Mouse (Mus musculus) heart, postnatal 14 days (tissue): ENCODE data around the gene Nat10. TPM values are rescaled to one million over a fixed set of nuclear protein-coding genes. Genes with fewer than 3 reads are reported as not detected.

ENCODE experiments used
- DNase-seq, 2 experiments: peaks; one replicate each; pipeline ENCODE4 v3.0.0; 2021 to 2022
- intact Hi-C: fragments of 180-260 bp; cut with DNase I; formaldehyde crosslinking; loops from one replicate; pipeline ENCODE4 v1.15.1; 2025
- total RNA-seq, 2 experiments: library from RNA; stranded (reverse); gene quantifications; 2 replicates each; pipeline ENCODE4 v1.2.3; 2021

Nat10 gene
- total RNA-seq, 2 experiments from 2014 or later = 14.5 to 16.7 TPM

DNA sequence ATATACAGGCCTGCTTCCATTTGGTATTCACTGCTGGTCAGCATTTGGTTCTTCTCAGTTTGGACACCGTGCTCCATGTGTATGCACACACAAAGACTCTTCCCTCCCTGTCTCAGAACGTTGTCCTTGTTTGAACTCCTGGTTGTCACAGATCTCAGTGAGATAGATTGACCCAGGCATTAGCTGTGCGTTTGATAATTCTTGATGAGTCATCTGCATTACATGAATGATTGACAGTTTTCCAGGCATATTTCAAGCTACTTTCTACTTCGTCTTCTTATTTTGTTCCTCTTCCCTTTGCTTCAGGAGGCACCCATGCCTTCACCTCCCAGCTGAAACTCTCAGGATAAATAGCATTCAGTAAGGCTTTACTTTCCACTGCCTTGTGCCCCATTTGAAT lies 87.5 kb downstream of the Nat10 start:
- DNase-seq = no peak
- intact Hi-C loops = no loop called here

DNA sequence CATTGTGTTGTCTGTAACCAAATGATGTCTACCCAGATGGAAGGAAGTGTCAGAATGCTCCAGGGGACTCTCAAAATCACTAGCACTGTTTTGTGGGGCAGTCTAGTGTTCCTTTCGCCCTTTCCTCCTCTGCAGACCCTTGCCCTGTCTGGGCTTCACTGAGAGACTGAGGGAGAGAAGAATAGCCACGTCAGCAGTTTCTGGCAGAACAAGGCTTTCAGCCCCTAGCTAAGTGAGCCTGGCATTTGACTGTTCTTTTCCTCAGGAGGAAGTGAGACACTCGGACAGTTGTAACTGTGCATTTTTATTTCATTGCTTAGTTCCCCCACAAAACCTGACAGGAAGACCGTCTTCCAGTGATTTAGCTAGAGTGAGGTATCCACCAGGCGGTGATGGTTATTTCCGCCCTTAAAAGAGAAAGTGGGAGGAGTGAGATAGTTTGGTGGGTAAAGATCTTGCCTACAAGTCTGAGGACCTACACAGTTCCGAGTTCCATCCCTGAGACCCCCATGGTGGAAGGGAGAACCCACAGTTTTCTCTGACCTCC lies 88.4 kb downstream of the Nat10 start:
- intact Hi-C loops = no loop called here
- DNase-seq = no peak

Other genes with a start within 250 kb of the Nat10 start
- 10 to 100 TPM; 18.1 to 21.6 TPM for gene Abtb2, start 195.0 kb downstream of the Nat10 start, total RNA-seq
- gene Caprin1, start 36.4 kb upstream of the Nat10 start, total RNA-seq = 100 to 1,000 TPM; 211 to 220 TPM
- gene Lmo2, start 196.7 kb upstream of the Nat10 start, total RNA-seq = 10 to 100 TPM; 16.9 to 22.2 TPM